17 mouse cellular contexts compared by ENCODE assay signal in genomic region chr12:56114446-56114845, GRCm38 (mm10).
A peak's percentile ranks its signal among the peaks of the same experiment; 100 is the strongest.
DNase-seq lines count a peak whose midpoint lies in the region; ATAC-seq and TF ChIP-seq lines count a peak whose summit lies in the region.
"Had no signal": no experiment of that assay in that cellular context is flagged by ENCODE, and none has a peak within 500 bp of the region (broad histone marks: within the 10 kb centered on the region; RNA-seq: fewer than 3 reads in every experiment).

No protein-coding gene starts in this region.

- DNase-seq in forebrain, embryonic 14.5 days (ENCODE audit: low spot score), result no peak
- DNase-seq in forebrain, postnatal 0 days, result no peak
- DNase-seq in retina, postnatal 1 day, result peak; percentile 84
- no peak for DNase-seq in retina, embryonic 14.5 days (ENCODE audit: low spot score)
- no peak for DNase-seq in lung, postnatal 4 days
- DNase-seq: adrenal gland, adult 2 months; adrenal gland, postnatal 10 days; adrenal gland, postnatal 25 days; cerebellum, adult 11-12 months; cerebellum, adult 2 months; cerebellum, adult 9-10 months; cerebellum, postnatal 10 days; cerebellum, postnatal 25 days had no signal

- 63% methylated on average over 4 of the region's 4 CpGs for WGBS in forebrain, embryonic 14.5 days
- 73% methylated on average over 4 of the region's 4 CpGs for whole genome bisulfite sequencing in forebrain, embryonic 12.5 days
- 62% methylated on average over 4 of the region's 4 CpGs for WGBS in forebrain, embryonic 16.5 days
- 58% methylated on average over 4 of the region's 4 CpGs for WGBS in forebrain, postnatal 0 days

- H3K4me3 ChIP-seq in forebrain, embryonic 14.5 days (ENCODE audit: low read depth, low read length), result no peak overlapping the region
- no peak overlapping the region for H3K4me3 ChIP-seq in forebrain, embryonic 12.5 days (replicated peaks)
- no peak overlapping the region for H3K4me3 ChIP-seq in forebrain, embryonic 16.5 days (replicated peaks; ENCODE audit: low read length)
- no peak overlapping the region for H3K4me3 ChIP-seq in forebrain, postnatal 0 days (ENCODE audit: low read depth, low read length)
- H3K4me3 ChIP-seq: embryonic facial prominence, embryonic 10.5 days; embryonic facial prominence, embryonic 12.5 days had no signal

- no peak overlapping the region for H3K9ac ChIP-seq in forebrain, embryonic 14.5 days (ENCODE audit: low read length)
- H3K9ac ChIP-seq in forebrain, embryonic 12.5 days, result no peak overlapping the region
- no peak overlapping the region for H3K9ac ChIP-seq in forebrain, embryonic 16.5 days (replicated peaks; ENCODE audit: low read depth, low read length)
- H3K9ac ChIP-seq in forebrain, postnatal 0 days, result no peak overlapping the region
- H3K9ac ChIP-seq: embryonic facial prominence, embryonic 12.5 days had no signal

- H3K4me2 ChIP-seq in forebrain, embryonic 14.5 days (ENCODE audit: low read length), result no peak overlapping the region
- H3K4me2 ChIP-seq in forebrain, embryonic 12.5 days, result no peak overlapping the region
- no peak overlapping the region for H3K4me2 ChIP-seq in forebrain, embryonic 16.5 days (ENCODE audit: low read length)
- no peak overlapping the region for H3K4me2 ChIP-seq in forebrain, postnatal 0 days (ENCODE audit: low read depth)
- H3K4me2 ChIP-seq: embryonic facial prominence, embryonic 12.5 days had no signal

- no peaks in the 10 kb centered on the region for H3K36me3 ChIP-seq in forebrain, embryonic 14.5 days (ENCODE audit: control insufficient read depth, insufficient read depth, low read length)
- H3K36me3 ChIP-seq in forebrain, embryonic 12.5 days (replicated peaks), result no peaks in the 10 kb centered on the region
- no peaks in the 10 kb centered on the region for H3K36me3 ChIP-seq in forebrain, embryonic 16.5 days (ENCODE audit: control insufficient read depth, insufficient read depth)
- no peaks in the 10 kb centered on the region for H3K36me3 ChIP-seq in forebrain, postnatal 0 days (ENCODE audit: insufficient read depth)
- H3K36me3 ChIP-seq: embryonic facial prominence, embryonic 10.5 days; embryonic facial prominence, embryonic 12.5 days had no signal

- no peaks in the 10 kb centered on the region for H3K27me3 ChIP-seq in forebrain, embryonic 14.5 days (replicated peaks; ENCODE audit: control insufficient read depth, insufficient read depth, low read length)
- H3K27me3 ChIP-seq in forebrain, embryonic 12.5 days, result no peaks in the 10 kb centered on the region
- no peaks in the 10 kb centered on the region for H3K27me3 ChIP-seq in forebrain, embryonic 16.5 days (replicated peaks; ENCODE audit: control insufficient read depth, insufficient read depth, low read length)
- no peaks in the 10 kb centered on the region for H3K27me3 ChIP-seq in forebrain, postnatal 0 days (ENCODE audit: insufficient read depth, low read length)
- H3K27me3 ChIP-seq: embryonic facial prominence, embryonic 12.5 days had no signal

- no peak overlapping the region for H3K27ac ChIP-seq in forebrain, embryonic 14.5 days (ENCODE audit: low read depth, low read length)
- H3K27ac ChIP-seq in forebrain, embryonic 12.5 days, result no peak overlapping the region
- no peak overlapping the region for H3K27ac ChIP-seq in forebrain, embryonic 16.5 days (ENCODE audit: low read length)
- H3K27ac ChIP-seq in forebrain, postnatal 0 days (ENCODE audit: low read depth, low read length), result no peak overlapping the region
- H3K27ac ChIP-seq: embryonic facial prominence, embryonic 10.5 days; embryonic facial prominence, embryonic 12.5 days had no signal

- H3K4me1 ChIP-seq in forebrain, embryonic 14.5 days (ENCODE audit: control insufficient read depth, insufficient read depth, low read length), result no peaks in the 10 kb centered on the region
- no peaks in the 10 kb centered on the region for H3K4me1 ChIP-seq in forebrain, embryonic 12.5 days
- no peaks in the 10 kb centered on the region for H3K4me1 ChIP-seq in forebrain, embryonic 16.5 days (replicated peaks; ENCODE audit: control insufficient read depth, insufficient read depth, low read length)
- H3K4me1 ChIP-seq in forebrain, postnatal 0 days (ENCODE audit: insufficient read depth), result no peaks in the 10 kb centered on the region
- H3K4me1 ChIP-seq: embryonic facial prominence, embryonic 10.5 days; embryonic facial prominence, embryonic 12.5 days had no signal

- ATAC-seq in forebrain, embryonic 14.5 days, result peak; percentile 61
- no peak for ATAC-seq in forebrain, embryonic 12.5 days (ENCODE audit: low FRiP score)
- peak; percentile 36; the same call in 1 of the 2 replicates for ATAC-seq in forebrain, embryonic 16.5 days
- ATAC-seq in forebrain, postnatal 0 days, result no peak

- no peak for TF ChIP-seq CTCF in forebrain, postnatal 0 days (IDR thresholded peaks at IDR 0.05; ENCODE audit: low read depth)

- no peaks in the 10 kb centered on the region for H3K9me3 ChIP-seq in forebrain, embryonic 14.5 days (replicated peaks; ENCODE audit: control insufficient read depth, low read length)
- H3K9me3 ChIP-seq in forebrain, embryonic 12.5 days, result no peaks in the 10 kb centered on the region
- no peaks in the 10 kb centered on the region for H3K9me3 ChIP-seq in forebrain, embryonic 16.5 days (ENCODE audit: control insufficient read depth, low read length)
- no peaks in the 10 kb centered on the region for H3K9me3 ChIP-seq in forebrain, postnatal 0 days (ENCODE audit: low read length)
- H3K9me3 ChIP-seq: embryonic facial prominence, embryonic 10.5 days; embryonic facial prominence, embryonic 12.5 days had no signal

Comparison
In these comparisons a context has a peak if more than half of its experiments do, and no peak if none do; other contexts are left out.
1. ATAC-seq: peak in forebrain, embryonic 14.5 days (single experiment) and forebrain, embryonic 16.5 days (single experiment); none in forebrain, embryonic 12.5 days (single experiment) and forebrain, postnatal 0 days (single experiment).